Mouse (Mus musculus): ENCODE measurements at regions not wholly inside any gene's neighbourhood (a gene's known extent, or its start where the extent isn't known, plus 50 kb on each side); places are given as distances from the start of the nearest gene placed in this dataset.

GRCm38 (mm10) chr4:150800774-150801173 is 52.9 kb upstream of the Errfi1 start:
- ATAC-seq (replicated peaks; ENCODE audit: low FRiP score, poor library complexity, severe bottlenecking), result no peak

- ATAC-seq (replicated peaks; ENCODE audit: low FRiP score, poor library complexity, severe bottlenecking), result no peak
Observed at GRCm38 (mm10) chr4:150799550-150800398, 53.9 kb upstream of the Errfi1 start.

GRCm38 (mm10) chr4:150798783-150799530 is 54.8 kb upstream of the Errfi1 start:
- ATAC-seq (replicated peaks; ENCODE audit: low FRiP score, poor library complexity, severe bottlenecking), result no peak

- no peak for ATAC-seq (replicated peaks; ENCODE audit: low FRiP score, poor library complexity, severe bottlenecking)
Observed at GRCm38 (mm10) chr4:150798281-150798680, 55.4 kb upstream of the Errfi1 start.

- ATAC-seq (replicated peaks; ENCODE audit: low FRiP score, poor library complexity, severe bottlenecking), result no peak
Observed at GRCm38 (mm10) chr4:150797057-150797456, 56.7 kb upstream of the Errfi1 start.

- ATAC-seq (replicated peaks; ENCODE audit: low FRiP score, poor library complexity, severe bottlenecking), result no peak
Observed at GRCm38 (mm10) chr4:150794878-150795277, 58.8 kb upstream of the Errfi1 start.

GRCm38 (mm10) chr4:150794257-150794794 is 59.4 kb upstream of the Errfi1 start:
- no peak for ATAC-seq (replicated peaks; ENCODE audit: low FRiP score, poor library complexity, severe bottlenecking)

- ATAC-seq (replicated peaks; ENCODE audit: low FRiP score, poor library complexity, severe bottlenecking), result no peak
Observed at GRCm38 (mm10) chr4:150793146-150793545, 60.6 kb upstream of the Errfi1 start.

GRCm38 (mm10) chr4:150789166-150789565 is 64.6 kb upstream of the Errfi1 start:
- ATAC-seq (replicated peaks; ENCODE audit: low FRiP score, poor library complexity, severe bottlenecking), result no peak

GRCm38 (mm10) chr4:150787113-150787512 is 66.6 kb upstream of the Errfi1 start:
- no peak for ATAC-seq (replicated peaks; ENCODE audit: low FRiP score, poor library complexity, severe bottlenecking)

- no peak for ATAC-seq (replicated peaks; ENCODE audit: low FRiP score, poor library complexity, severe bottlenecking)
Observed at GRCm38 (mm10) chr4:150786651-150787050, 67.1 kb upstream of the Errfi1 start.

GRCm38 (mm10) chr4:150784491-150785451 is 68.9 kb upstream of the Errfi1 start:
- no peak for ATAC-seq (replicated peaks; ENCODE audit: low FRiP score, poor library complexity, severe bottlenecking)

GRCm38 (mm10) chr4:150781304-150781703 is 72.4 kb upstream of the Errfi1 start:
- no peak for ATAC-seq (replicated peaks; ENCODE audit: low FRiP score, poor library complexity, severe bottlenecking)

GRCm38 (mm10) chr4:150779340-150779739 is 74.4 kb upstream of the Errfi1 start:
- ATAC-seq (replicated peaks; ENCODE audit: low FRiP score, poor library complexity, severe bottlenecking), result no peak

GRCm38 (mm10) chr4:150778683-150779082 is 75.0 kb upstream of the Errfi1 start:
- no peak for ATAC-seq (replicated peaks; ENCODE audit: low FRiP score, poor library complexity, severe bottlenecking)

- ATAC-seq (replicated peaks; ENCODE audit: low FRiP score, poor library complexity, severe bottlenecking), result no peak
Observed at GRCm38 (mm10) chr4:150775695-150776521, 77.8 kb upstream of the Errfi1 start.

- no peak for ATAC-seq (replicated peaks; ENCODE audit: low FRiP score, poor library complexity, severe bottlenecking)
Observed at GRCm38 (mm10) chr4:150775281-150775680, 78.4 kb upstream of the Errfi1 start.

GRCm38 (mm10) chr4:150774289-150774914 is 79.3 kb upstream of the Errfi1 start:
- no peak for ATAC-seq (replicated peaks; ENCODE audit: low FRiP score, poor library complexity, severe bottlenecking)
